Mouse (Mus musculus) heart, postnatal 0 days (tissue): ENCODE measurements around the gene Zmat5.

ENCODE experiments used
- CTCF ChIP-seq: IDR thresholded peaks from 2 replicates; pipeline ENCODE4 v1.5.1; 2016; ENCODE audit warnings: antibody characterized with exemption, control low read depth, low read depth
- EP300 ChIP-seq: IDR thresholded peaks from 2 replicates; pipeline ENCODE4 v1.6.1; 2016; ENCODE audit warnings: antibody characterized with exemption, low read depth

DNA sequence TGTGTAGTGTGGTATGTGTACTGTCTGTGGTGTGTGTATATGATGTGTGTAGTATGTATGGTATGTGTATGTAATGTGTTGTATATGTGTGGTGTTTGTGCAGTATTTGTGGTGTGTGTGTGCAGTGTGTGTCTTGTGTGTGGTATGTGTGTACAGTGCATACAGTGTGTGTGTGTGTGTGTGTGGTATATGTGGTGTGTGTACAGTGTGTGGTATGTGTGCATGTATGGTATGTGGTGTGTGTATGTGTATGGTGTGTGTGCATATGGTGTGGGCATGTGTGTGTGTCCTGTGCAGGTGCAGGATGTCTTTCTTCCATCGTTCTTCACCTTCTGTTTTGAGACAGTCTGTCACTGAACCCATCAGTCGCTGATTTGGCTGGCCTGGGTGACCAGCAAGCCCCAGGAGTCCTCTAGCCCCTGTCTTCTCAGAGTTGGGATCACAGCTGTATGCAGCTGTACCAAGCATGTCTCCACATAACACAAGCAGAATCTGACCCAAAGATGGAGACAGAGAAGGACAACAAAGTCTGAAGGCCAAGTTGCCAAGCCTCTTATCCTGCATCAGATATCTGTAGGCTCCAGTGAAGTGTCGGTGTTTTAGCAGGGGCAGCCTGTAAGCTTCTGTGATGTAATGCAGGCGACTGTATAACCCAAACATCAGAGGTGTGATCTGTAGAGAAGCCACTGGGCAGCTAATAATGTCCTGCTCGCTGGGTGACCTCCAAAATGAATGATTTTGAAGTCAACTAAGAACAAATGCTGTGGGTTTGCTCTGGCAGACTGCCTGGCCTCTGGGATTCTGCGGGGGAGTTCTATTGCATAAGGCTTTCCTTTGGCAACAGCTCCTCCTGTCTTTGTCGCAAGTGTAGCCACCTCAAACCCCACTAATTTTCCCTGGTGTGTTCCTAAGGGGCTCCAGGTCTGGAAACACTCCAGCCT is 7.2 kb upstream of the Zmat5 start:
- TF ChIP-seq EP300 = no peak
- peak; percentile 64 for TF ChIP-seq CTCF
